Mouse (Mus musculus) layer of hippocampus, adult 9-10 months (tissue): ENCODE data around the gene Atxn7l2.
A peak's percentile ranks its signal among the peaks of the same experiment; 100 is the strongest.

Experiments
- DNase-seq: peaks from one replicate; pipeline ENCODE4 v3.0.0; 2022; ENCODE audit warnings: low spot score

Atxn7l2 gene

GRCm38 (mm10) chr3:108205601-108206000 lies 5.1 kb downstream of the Atxn7l2 start:
- no peak for DNase-seq

GRCm38 (mm10) chr3:108204470-108204869 lies 6.3 kb downstream of the Atxn7l2 start:
- no peak for DNase-seq

GRCm38 (mm10) chr3:108203621-108204325 lies 7.0 kb downstream of the Atxn7l2 start:
- DNase-seq, result peak; percentile 76

- no peak for DNase-seq
Observed at GRCm38 (mm10) chr3:108203212-108203611, 7.5 kb downstream of the Atxn7l2 start.

- no peak for DNase-seq
Observed at GRCm38 (mm10) chr3:108202506-108202905, 8.2 kb downstream of the Atxn7l2 start.

GRCm38 (mm10) chr3:108200329-108201323 lies 10.1 kb downstream of the Atxn7l2 start, which contains the start of gene Cyb561d1:
Gene Cyb561d1, minus strand, starts transcription at chr3:108201212.
- peak; percentile 85 for DNase-seq

- no peak for DNase-seq
Observed at GRCm38 (mm10) chr3:108199231-108199630, 11.5 kb downstream of the Atxn7l2 start.

GRCm38 (mm10) chr3:108197066-108197497 lies 13.7 kb downstream of the Atxn7l2 start:
- DNase-seq, result no peak

- DNase-seq, result no peak
Observed at GRCm38 (mm10) chr3:108195941-108196590, 14.7 kb downstream of the Atxn7l2 start.

GRCm38 (mm10) chr3:108195287-108195686 lies 15.4 kb downstream of the Atxn7l2 start:
- no peak for DNase-seq

- no peak for DNase-seq
Observed at GRCm38 (mm10) chr3:108193686-108194085, 17.0 kb downstream of the Atxn7l2 start.

GRCm38 (mm10) chr3:108189897-108190296 lies 20.8 kb downstream of the Atxn7l2 start:
- DNase-seq, result no peak

- DNase-seq, result no peak
Observed at GRCm38 (mm10) chr3:108188716-108189490, 21.8 kb downstream of the Atxn7l2 start.

- DNase-seq, result no peak
Observed at GRCm38 (mm10) chr3:108187111-108187795, 23.5 kb downstream of the Atxn7l2 start.

- no peak for DNase-seq
Observed at GRCm38 (mm10) chr3:108186098-108187047, 24.4 kb downstream of the Atxn7l2 start, which contains the start of gene Amigo1. Gene Amigo1, plus strand, starts transcription at chr3:108186335.

GRCm38 (mm10) chr3:108185460-108186097 lies 25.2 kb downstream of the Atxn7l2 start:
- DNase-seq, result no peak

GRCm38 (mm10) chr3:108184742-108185141 lies 26.0 kb downstream of the Atxn7l2 start:
- DNase-seq, result no peak

- no peak for DNase-seq
Observed at GRCm38 (mm10) chr3:108180514-108180913, 30.2 kb downstream of the Atxn7l2 start.
